Mouse (Mus musculus): ENCODE data around the gene Ccdc69. TPM values are rescaled to one million over a fixed set of nuclear protein-coding genes. Genes with fewer than 3 reads are reported as not detected.

The Ccdc69 gene
- polyA plus RNA-seq, 1 experiment from 2014 or later: 1.8 TPM

DNA sequence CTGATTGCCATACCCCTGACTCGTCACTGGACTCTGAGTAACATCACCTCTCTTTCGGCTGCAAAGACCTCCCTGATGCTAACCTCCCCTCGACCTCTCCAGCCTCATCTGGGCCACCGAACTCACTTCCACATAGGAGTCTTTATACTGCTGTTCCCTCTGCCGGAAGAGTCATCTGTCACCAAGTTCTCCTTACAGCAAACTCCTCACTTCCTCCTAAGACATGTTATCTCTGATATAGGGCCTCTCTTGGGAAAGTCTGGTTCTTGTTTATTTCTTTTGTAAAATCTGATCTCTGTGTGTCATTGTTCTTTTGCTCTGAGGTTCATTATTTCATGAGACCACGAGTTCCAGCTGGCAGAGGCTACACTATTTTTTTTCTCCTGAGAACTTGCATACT lies 69.7 kb downstream of the Ccdc69 start:
- peaks cover 90% of the 10 kb centered on the region for H3K36me3 ChIP-seq (ENCODE audit: control insufficient read depth, insufficient read depth, low read length)
- no peak overlapping the region for H3K27ac ChIP-seq (ENCODE audit: low read length)
- H3K9ac ChIP-seq (replicated peaks; ENCODE audit: low read depth, low read length): no peak overlapping the region
- H3K9me3 ChIP-seq (ENCODE audit: control insufficient read depth, low read depth, low read length): no peaks in the 10 kb centered on the region
- H3K4me1 ChIP-seq (ENCODE audit: control insufficient read depth, insufficient read depth, low read length): no peaks in the 10 kb centered on the region
- no peak overlapping the region for H3K4me3 ChIP-seq (ENCODE audit: low read depth, low read length)
- 76% methylated on average over 6 of the region's 6 CpGs for WGBS
- no peaks in the 10 kb centered on the region for H3K27me3 ChIP-seq (ENCODE audit: control insufficient read depth, insufficient read depth, low read length)
- no peak for ATAC-seq (ENCODE audit: insufficient number of reproducible peaks, insufficient read depth, low FRiP score, low read depth)
- no peak overlapping the region for H3K4me2 ChIP-seq (replicated peaks; ENCODE audit: low read depth, low read length)

DNA sequence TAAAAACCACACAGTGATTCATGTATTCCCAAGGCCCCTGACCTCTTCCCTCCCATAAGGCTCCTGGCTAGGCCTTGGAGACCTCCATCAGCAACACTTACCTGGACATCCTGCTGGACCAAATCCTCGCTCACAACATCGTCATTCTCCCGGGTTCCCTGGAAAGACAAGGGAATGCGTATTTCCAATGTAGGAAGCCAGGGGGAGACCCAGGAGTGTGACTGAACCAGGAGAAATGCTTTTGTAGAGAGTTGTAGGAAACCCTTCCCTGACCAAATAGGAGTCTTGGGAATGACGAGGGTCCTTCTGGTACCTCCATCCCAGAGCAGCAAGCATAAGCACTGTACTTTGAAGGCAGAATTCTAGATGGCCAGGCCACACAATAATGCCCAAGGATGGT lies 72.2 kb downstream of the Ccdc69 start:
- Histone ChIP-seq H3K4me2 (replicated peaks; ENCODE audit: low read depth, low read length) (no peak overlapping the region), H3K27me3 (ENCODE audit: control insufficient read depth, insufficient read depth, low read length) (no peaks in the 10 kb centered on the region), H3K27ac (ENCODE audit: low read length) (no peak overlapping the region), H3K9me3 (ENCODE audit: control insufficient read depth, low read depth, low read length) (no peaks in the 10 kb centered on the region; the same call in 1 of the 2 replicates), H3K9ac (replicated peaks; ENCODE audit: low read depth, low read length) (no peak overlapping the region), H3K4me3 (ENCODE audit: low read depth, low read length) (no peak overlapping the region), H3K36me3 (ENCODE audit: control insufficient read depth, insufficient read depth, low read length) (peaks cover 87% of the 10 kb centered on the region), H3K4me1 (ENCODE audit: control insufficient read depth, insufficient read depth, low read length) (no peaks in the 10 kb centered on the region)
- ATAC-seq (ENCODE audit: insufficient number of reproducible peaks, insufficient read depth, low FRiP score, low read depth): no peak
- WGBS: 84% methylated on average over 5 of the region's 5 CpGs

DNA sequence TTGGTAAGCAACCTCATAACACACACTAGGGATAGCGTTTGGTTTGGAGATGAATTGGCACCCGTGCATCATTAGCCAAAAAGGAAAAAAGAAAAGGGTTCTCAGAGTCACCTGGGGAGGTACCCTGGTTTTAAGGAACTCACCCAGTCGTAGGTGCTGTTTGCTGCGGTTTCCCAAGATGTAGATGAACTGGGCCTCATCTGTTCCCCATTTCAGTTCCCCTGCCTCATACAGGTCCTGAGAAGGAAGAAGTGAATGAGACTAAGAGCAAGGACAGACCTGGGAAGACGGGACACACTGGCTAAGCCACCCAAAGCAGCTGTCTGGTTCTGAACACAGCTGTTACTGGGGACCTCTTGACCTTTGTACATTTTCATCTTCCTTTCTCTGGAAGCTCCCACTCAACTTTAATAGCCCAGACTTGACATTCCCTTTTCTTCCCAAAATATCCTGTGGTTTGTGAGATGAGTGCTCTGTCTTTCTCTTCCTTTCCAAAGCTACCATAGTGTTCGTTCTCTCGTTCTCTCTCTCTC lies 72.9 kb downstream of the Ccdc69 start:
- no peaks in the 10 kb centered on the region; the same call in 1 of the 2 replicates for H3K9me3 ChIP-seq (ENCODE audit: control insufficient read depth, low read depth, low read length)
- 84% methylated on average over 7 of the region's 7 CpGs for WGBS
- peaks cover 87% of the 10 kb centered on the region for H3K36me3 ChIP-seq (ENCODE audit: control insufficient read depth, insufficient read depth, low read length)
- no peak overlapping the region for H3K27ac ChIP-seq (ENCODE audit: low read length)
- H3K9ac ChIP-seq (replicated peaks; ENCODE audit: low read depth, low read length): no peak overlapping the region
- no peaks in the 10 kb centered on the region for H3K27me3 ChIP-seq (ENCODE audit: control insufficient read depth, insufficient read depth, low read length)
- no peak overlapping the region for H3K4me3 ChIP-seq (ENCODE audit: low read depth, low read length)
- ATAC-seq (ENCODE audit: insufficient number of reproducible peaks, insufficient read depth, low FRiP score, low read depth): no peak
- H3K4me2 ChIP-seq (replicated peaks; ENCODE audit: low read depth, low read length): no peak overlapping the region
- no peaks in the 10 kb centered on the region for H3K4me1 ChIP-seq (ENCODE audit: control insufficient read depth, insufficient read depth, low read length)

Other genes starting within 250 kb of the Ccdc69 start
- 6.8 and 10.1 TPM in 2 replicates for gene Lyrm7, start 217.2 kb downstream of the Ccdc69 start, polyA plus RNA-seq (2014; fragmentation: Nextera tagmentation; extraction: Ambion mirVana)
- 672 and 728 TPM in 2 replicates for gene Hint1, start 211.7 kb downstream of the Ccdc69 start, polyA plus RNA-seq (2014; fragmentation: Nextera tagmentation; extraction: Ambion mirVana)
- gene Gpx3, start 175.7 kb downstream of the Ccdc69 start, polyA plus RNA-seq (2014; fragmentation: Nextera tagmentation; extraction: Ambion mirVana): 197 and 202 TPM in 2 replicates
- 21.0 and 21.4 TPM in 2 replicates for gene Tnip1, start 115.2 kb downstream of the Ccdc69 start, polyA plus RNA-seq (2014; fragmentation: Nextera tagmentation; extraction: Ambion mirVana)
- 400 and 419 TPM in 2 replicates for gene Anxa6, start 44.7 kb downstream of the Ccdc69 start, polyA plus RNA-seq (2014; fragmentation: Nextera tagmentation; extraction: Ambion mirVana)
- 23.3 and 25.2 TPM in 2 replicates for gene Gm2a, start 20.0 kb upstream of the Ccdc69 start, polyA plus RNA-seq (2014; fragmentation: Nextera tagmentation; extraction: Ambion mirVana)
- gene Slc36a3, start 73.6 kb upstream of the Ccdc69 start, polyA plus RNA-seq (2014; fragmentation: Nextera tagmentation; extraction: Ambion mirVana): not detected in 2 replicates
- 0.10 and 0.22 TPM in 2 replicates for gene Slc36a2, start 106.9 kb upstream of the Ccdc69 start, polyA plus RNA-seq (2014; fragmentation: Nextera tagmentation; extraction: Ambion mirVana)
- gene Slc36a1, start 126.2 kb upstream of the Ccdc69 start, polyA plus RNA-seq (2014; fragmentation: Nextera tagmentation; extraction: Ambion mirVana): 2.5 and 3.3 TPM in 2 replicates

Measured in stomach, embryonic 14.5 days (tissue).